Mouse (Mus musculus): ENCODE data around the gene Pkn2. TPM values are rescaled to one million over a fixed set of nuclear protein-coding genes. Genes with fewer than 3 reads are reported as not detected.

Pkn2 gene
- polyA plus RNA-seq, 2 experiments = 22.6 to 45.5 TPM

- no peak for ATAC-seq (ENCODE audit: low FRiP score, low read depth)
- Histone ChIP-seq H3K4me3 (replicated peaks; ENCODE audit: low read length) (no peak overlapping the region), H3K27me3 (ENCODE audit: control insufficient read depth, insufficient read depth, low read length) (no peaks in the 10 kb centered on the region), H3K36me3 (ENCODE audit: control insufficient read depth, insufficient read depth, low read length) (no peaks in the 10 kb centered on the region), H3K4me1 (ENCODE audit: control insufficient read depth, insufficient read depth, low read length) (no peaks in the 10 kb centered on the region), H3K9ac (ENCODE audit: low read depth, low read length, severe bottlenecking) (no peak overlapping the region), H3K4me2 (replicated peaks; ENCODE audit: low read depth, low read length, severe bottlenecking) (no peak overlapping the region), H3K9me3 (ENCODE audit: control insufficient read depth, low read length) (no peaks in the 10 kb centered on the region), H3K27ac (replicated peaks; ENCODE audit: low read depth, low read length) (no peak overlapping the region)
- WGBS = 83% methylated on average over 3 of the region's 3 CpGs
- no peak for TF ChIP-seq POLR2A (IDR thresholded peaks at IDR 0.05; ENCODE audit: borderline replicate concordance, extremely low read depth, insufficient read depth, insufficient read length)
- no peak for DNase-seq (ENCODE audit: low spot score)
Measured at GRCm38 (mm10) chr3:142890442-142890841, 8.6 kb upstream of the Pkn2 start.

GRCm38 (mm10) chr3:142886963-142887362 is 5.2 kb upstream of the Pkn2 start:
- Histone ChIP-seq H3K9ac (ENCODE audit: low read depth, low read length, severe bottlenecking) (no peak overlapping the region), H3K27me3 (ENCODE audit: control insufficient read depth, insufficient read depth, low read length) (no peaks in the 10 kb centered on the region), H3K27ac (replicated peaks; ENCODE audit: low read depth, low read length) (no peak overlapping the region), H3K36me3 (ENCODE audit: control insufficient read depth, insufficient read depth, low read length) (no peaks in the 10 kb centered on the region), H3K4me1 (ENCODE audit: control insufficient read depth, insufficient read depth, low read length) (peaks cover 3% of the 10 kb centered on the region; the same call in 1 of the 2 replicates), H3K4me3 (replicated peaks; ENCODE audit: low read length) (no peak overlapping the region), H3K9me3 (ENCODE audit: control insufficient read depth, low read length) (no peaks in the 10 kb centered on the region), H3K4me2 (replicated peaks; ENCODE audit: low read depth, low read length, severe bottlenecking) (no peak overlapping the region)
- no peak for TF ChIP-seq POLR2A (IDR thresholded peaks at IDR 0.05; ENCODE audit: borderline replicate concordance, extremely low read depth, insufficient read depth, insufficient read length)
- 80% methylated on average over 3 of the region's 3 CpGs for WGBS
- ATAC-seq (ENCODE audit: low FRiP score, low read depth) = no peak
- DNase-seq (ENCODE audit: low spot score) = no peak

- peaks cover 5% of the 10 kb centered on the region; the same call in 1 of the 2 replicates for H3K4me1 ChIP-seq (ENCODE audit: control insufficient read depth, insufficient read depth, low read length)
- H3K9me3 ChIP-seq (ENCODE audit: control insufficient read depth, low read length) = no peaks in the 10 kb centered on the region
- no peak overlapping the region for H3K27ac ChIP-seq (replicated peaks; ENCODE audit: low read depth, low read length)
- H3K9ac ChIP-seq (ENCODE audit: low read depth, low read length, severe bottlenecking) = no peak overlapping the region
- H3K27me3 ChIP-seq (ENCODE audit: control insufficient read depth, insufficient read depth, low read length) = no peaks in the 10 kb centered on the region
- no peaks in the 10 kb centered on the region for H3K36me3 ChIP-seq (ENCODE audit: control insufficient read depth, insufficient read depth, low read length)
- H3K4me2 ChIP-seq (replicated peaks; ENCODE audit: low read depth, low read length, severe bottlenecking) = no peak overlapping the region
- ATAC-seq (ENCODE audit: low FRiP score, low read depth) = no peak
- no peak overlapping the region for H3K4me3 ChIP-seq (replicated peaks; ENCODE audit: low read length)
- DNase-seq (ENCODE audit: low spot score) = no peak
- no peak for TF ChIP-seq POLR2A (IDR thresholded peaks at IDR 0.05; ENCODE audit: borderline replicate concordance, extremely low read depth, insufficient read depth, insufficient read length)
Measured at GRCm38 (mm10) chr3:142884594-142884993, 2.8 kb upstream of the Pkn2 start.

GRCm38 (mm10) chr3:142881589-142881871 is 274 bp downstream of the Pkn2 start:
- H3K9me3 ChIP-seq (ENCODE audit: control insufficient read depth, low read length) = no peaks in the 10 kb centered on the region
- H3K27me3 ChIP-seq (ENCODE audit: control insufficient read depth, insufficient read depth, low read length) = no peaks in the 10 kb centered on the region
- DNase-seq (ENCODE audit: low spot score) = no peak
- WGBS = 0% methylated on average over 5 of the region's 40 CpGs
- peak overlapping the region; percentile 54; the same call in 1 of the 2 replicates for H3K4me2 ChIP-seq (replicated peaks; ENCODE audit: low read depth, low read length, severe bottlenecking)
- H3K4me3 ChIP-seq (replicated peaks; ENCODE audit: low read length) = peak overlapping the region; percentile 99
- peak overlapping the region; percentile 92 for H3K27ac ChIP-seq (replicated peaks; ENCODE audit: low read depth, low read length)
- no peak for TF ChIP-seq POLR2A (IDR thresholded peaks at IDR 0.05; ENCODE audit: borderline replicate concordance, extremely low read depth, insufficient read depth, insufficient read length)
- H3K9ac ChIP-seq (ENCODE audit: low read depth, low read length, severe bottlenecking) = peak overlapping the region; percentile 95
- peaks cover 5% of the 10 kb centered on the region; the same call in 1 of the 2 replicates for H3K4me1 ChIP-seq (ENCODE audit: control insufficient read depth, insufficient read depth, low read length)
- H3K36me3 ChIP-seq (ENCODE audit: control insufficient read depth, insufficient read depth, low read length) = no peaks in the 10 kb centered on the region
- peak; percentile 36 for ATAC-seq (ENCODE audit: low FRiP score, low read depth)

GRCm38 (mm10) chr3:142880790-142881588 is 815 bp downstream of the Pkn2 start:
- peak; percentile 9; the same call in 1 of the 2 replicates for ATAC-seq (ENCODE audit: low FRiP score, low read depth)
- H3K27ac ChIP-seq (replicated peaks; ENCODE audit: low read depth, low read length) = peak overlapping the region; percentile 92
- H3K4me2 ChIP-seq (replicated peaks; ENCODE audit: low read depth, low read length, severe bottlenecking) = peak overlapping the region; percentile 54
- under 1% methylated on average over 42 of the region's 72 CpGs for WGBS
- H3K4me3 ChIP-seq (replicated peaks; ENCODE audit: low read length) = peak overlapping the region; percentile 99
- no peaks in the 10 kb centered on the region for H3K36me3 ChIP-seq (ENCODE audit: control insufficient read depth, insufficient read depth, low read length)
- no peaks in the 10 kb centered on the region for H3K9me3 ChIP-seq (ENCODE audit: control insufficient read depth, low read length)
- no peak for TF ChIP-seq POLR2A (IDR thresholded peaks at IDR 0.05; ENCODE audit: borderline replicate concordance, extremely low read depth, insufficient read depth, insufficient read length)
- no peaks in the 10 kb centered on the region for H3K27me3 ChIP-seq (ENCODE audit: control insufficient read depth, insufficient read depth, low read length)
- peak overlapping the region; percentile 95 for H3K9ac ChIP-seq (ENCODE audit: low read depth, low read length, severe bottlenecking)
- H3K4me1 ChIP-seq (ENCODE audit: control insufficient read depth, insufficient read depth, low read length) = peaks cover 5% of the 10 kb centered on the region; the same call in 1 of the 2 replicates
- DNase-seq (ENCODE audit: low spot score) = peak; percentile 48
